Mouse (Mus musculus): Measurements from ENCODE around the gene Vasp.

The Vasp gene

DNA sequence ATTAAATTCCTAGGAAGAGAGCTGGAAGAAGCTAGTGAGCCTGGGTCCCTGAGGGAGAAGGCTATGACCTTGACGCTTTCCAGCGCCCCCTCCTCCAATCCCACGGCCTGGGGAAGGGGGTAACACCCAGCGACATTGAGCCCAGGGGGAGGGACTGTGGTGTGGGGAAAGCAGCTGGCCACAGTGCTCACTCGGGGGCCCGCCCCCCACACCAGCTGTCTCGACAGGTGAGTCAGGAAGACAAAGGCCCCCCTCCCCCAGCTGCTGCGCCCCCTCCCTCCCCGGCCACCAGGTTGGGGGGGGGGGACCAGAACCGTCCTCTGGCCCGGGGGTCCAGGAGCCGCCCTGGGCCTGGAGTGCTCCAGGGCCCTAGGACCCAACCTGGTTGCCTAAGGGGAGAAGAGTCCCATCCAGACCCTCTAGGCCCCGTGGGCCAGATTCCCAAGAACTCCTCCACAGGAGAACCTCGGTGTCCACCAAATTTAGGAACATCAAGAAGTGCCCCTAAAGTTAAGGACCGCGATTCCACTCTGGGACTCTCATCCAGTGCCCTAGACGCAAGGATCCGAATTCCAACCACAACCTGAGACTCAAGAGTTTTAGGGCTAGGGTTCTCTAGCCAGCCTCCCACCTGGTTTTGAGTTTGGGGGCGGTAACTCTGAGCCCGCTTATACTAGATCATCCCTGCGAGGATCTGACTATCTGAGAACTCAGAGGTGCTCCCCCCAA, 944 bp downstream of the Vasp start:
- DNase-seq (ENCODE audit: low spot score in 2 of 2) = no peak

DNA sequence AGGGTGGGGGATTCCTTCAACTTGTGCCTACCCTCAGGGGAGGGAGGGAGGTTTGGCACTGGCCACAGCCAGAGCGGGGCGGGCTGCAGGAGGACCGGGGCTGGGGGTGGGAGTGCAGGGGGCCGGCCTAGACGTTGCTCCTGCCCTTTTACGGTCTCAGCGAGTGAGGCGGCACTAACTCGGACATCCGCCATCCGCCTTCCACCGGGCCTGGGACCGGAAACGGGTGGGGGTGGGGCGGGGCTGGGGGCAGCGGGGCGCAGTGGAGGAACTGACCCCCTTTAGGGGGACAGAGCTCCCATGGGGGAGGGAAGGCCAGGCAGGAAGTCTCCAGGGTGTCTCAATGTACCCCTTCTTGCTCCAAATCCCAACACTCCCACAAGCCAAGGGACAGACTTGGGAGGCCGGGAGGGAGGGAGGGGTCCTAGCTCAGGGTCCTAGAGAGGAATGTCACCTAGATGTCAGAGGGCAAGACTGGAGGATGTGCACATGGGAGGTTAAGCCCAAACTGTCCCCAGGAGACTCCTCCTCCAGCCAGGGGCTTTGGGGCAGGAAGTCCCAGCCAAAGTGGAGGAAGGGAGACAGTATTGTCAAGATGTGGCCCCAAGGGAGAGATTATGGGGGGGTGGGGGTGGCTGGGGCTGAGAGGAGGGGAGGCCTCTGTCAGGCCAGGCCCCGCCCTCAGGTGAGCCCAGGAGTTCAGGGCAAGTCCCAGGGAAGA, 1.7 kb downstream of the Vasp start:
- DNase-seq (ENCODE audit: low spot score in 2 of 2) = no peak

DNA sequence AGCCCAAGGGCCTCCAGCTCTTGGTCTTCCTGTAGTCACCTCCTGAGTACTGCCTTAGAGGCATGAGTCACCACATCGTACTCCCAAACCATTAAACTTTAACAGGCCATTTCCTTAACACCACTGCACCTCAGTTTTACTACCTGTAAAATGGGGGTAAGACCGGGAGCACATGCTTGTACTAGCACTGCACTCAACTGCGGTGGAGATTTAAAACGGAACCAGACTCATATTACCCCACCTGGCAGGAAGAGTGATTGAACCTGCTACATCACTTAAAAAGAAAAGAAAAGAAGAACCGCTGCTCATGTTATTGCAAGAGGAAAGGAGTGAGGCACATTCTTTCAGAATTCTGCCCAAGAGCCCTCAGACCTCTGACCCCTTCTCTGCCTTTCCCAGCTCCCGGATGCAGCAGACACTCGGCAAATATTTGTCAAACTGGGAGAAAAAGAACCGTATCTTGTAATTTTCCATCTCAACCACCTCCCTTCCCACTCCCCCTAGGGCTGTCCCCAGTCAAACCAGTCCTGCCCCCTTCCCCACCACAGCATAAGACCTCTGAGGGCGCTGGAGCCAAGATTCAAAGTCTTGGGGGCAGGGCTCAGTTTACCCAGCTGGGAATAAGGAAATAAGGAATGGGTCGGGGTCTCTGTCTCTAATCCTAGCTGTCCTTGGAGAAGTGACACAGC, 2.5 kb downstream of the Vasp start:
- no peak for DNase-seq (ENCODE audit: low spot score in 2 of 2)

DNA sequence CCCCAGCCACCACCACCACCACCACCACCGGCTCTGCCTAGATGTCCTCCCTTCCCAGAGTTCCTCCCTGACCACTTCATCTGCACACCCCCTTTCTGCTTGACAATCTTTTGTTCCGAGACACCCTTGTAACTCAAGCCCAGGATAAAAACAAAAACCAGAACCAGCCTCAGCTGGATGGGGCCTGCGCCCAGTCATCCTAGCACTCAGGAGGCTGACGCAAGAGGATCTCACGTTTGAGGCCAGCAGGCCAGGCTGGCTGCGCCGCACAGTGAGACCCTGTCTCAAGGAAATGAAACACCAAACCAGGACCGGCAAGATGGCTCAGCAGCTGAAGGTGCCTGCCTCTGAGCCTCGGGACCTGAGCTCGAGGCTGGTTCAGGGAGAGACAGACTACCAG, 4.6 kb downstream of the Vasp start:
- no peak for DNase-seq (ENCODE audit: low spot score in 2 of 2)

DNA sequence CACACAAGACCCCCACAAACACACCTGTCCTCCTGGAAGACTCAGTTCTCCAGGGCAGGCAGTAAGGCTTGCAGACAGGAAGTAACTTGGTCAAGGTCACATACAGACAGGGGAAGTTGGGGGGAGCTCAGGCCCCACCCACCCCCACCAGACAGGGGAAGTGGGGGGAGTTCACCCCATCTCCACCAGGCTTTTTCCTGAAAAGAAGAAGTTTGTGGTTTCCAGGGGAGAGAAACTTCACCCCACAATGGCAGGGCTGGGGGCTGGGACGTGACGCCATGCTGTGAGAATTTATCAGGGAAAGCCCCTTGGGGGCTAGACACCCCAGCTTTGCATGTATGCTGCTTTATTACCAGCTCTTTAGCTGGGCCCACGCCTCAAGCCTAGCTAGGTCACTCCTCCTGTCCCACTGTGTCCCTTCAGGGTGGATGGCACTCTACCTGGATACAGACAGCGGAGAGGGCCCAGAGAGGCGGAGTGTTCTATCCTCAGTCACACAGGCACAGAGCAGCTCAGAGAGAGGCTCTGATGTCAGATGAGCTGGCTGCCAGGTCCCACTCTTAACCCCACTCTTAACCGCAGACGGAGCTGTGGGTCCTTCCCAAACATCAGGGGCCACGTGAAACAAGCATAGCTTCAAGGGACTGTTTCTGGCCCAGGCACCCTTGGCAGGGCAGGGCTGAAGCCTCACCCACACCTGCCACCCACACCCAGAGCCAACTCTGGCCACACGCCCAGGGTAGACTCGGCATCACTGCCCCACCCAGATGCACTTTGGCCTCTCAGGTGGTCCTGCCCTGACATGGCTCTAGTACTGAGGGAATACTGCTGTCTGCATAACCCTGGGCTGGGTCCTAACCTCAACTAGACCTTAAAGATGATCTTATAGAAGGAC, 5.4 kb downstream of the Vasp start:
- no peak for DNase-seq (ENCODE audit: low spot score in 2 of 2)

DNA sequence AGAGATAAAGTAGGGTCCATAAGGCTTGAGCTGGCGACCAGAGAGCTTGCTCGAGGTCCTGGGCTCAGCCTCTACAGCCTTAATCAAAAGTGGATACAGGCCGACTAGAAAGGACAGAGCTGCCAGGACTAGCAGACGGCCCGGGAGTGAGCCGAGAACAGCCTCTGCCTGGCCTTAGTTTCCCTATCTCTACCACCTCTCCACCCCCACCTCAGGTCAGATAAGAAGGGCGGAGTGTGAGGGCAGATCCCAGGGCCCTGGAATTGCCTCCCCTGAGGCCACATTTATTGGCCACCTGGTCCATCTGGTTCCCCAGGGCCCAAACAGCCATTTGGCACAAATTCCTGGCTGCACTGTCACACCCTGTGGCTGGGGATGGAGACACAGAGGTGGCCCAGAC, 6.5 kb downstream of the Vasp start:
- DNase-seq (ENCODE audit: low spot score in 2 of 2) = no peak

DNA sequence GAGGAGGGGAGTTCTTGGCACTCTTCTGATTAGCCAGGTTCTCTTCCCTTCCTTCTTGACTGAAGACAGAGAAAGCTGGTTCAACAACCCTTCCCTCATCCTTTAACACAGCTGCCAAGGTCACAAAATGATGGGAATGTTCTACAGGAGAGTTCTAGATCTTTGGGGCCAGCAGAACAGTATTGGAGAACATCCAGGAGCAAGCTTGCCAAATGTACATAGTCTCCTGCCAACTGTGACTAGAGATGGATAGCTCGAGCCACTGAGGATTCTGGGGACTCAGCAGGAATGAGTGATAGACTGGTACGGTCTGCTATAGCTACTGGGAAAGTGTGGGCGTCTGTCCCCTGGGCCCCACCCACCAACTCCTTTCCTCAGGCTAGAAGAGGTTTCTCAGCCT, 13.3 kb downstream of the Vasp start:
- no peak for DNase-seq (ENCODE audit: low spot score in 2 of 2)

DNA sequence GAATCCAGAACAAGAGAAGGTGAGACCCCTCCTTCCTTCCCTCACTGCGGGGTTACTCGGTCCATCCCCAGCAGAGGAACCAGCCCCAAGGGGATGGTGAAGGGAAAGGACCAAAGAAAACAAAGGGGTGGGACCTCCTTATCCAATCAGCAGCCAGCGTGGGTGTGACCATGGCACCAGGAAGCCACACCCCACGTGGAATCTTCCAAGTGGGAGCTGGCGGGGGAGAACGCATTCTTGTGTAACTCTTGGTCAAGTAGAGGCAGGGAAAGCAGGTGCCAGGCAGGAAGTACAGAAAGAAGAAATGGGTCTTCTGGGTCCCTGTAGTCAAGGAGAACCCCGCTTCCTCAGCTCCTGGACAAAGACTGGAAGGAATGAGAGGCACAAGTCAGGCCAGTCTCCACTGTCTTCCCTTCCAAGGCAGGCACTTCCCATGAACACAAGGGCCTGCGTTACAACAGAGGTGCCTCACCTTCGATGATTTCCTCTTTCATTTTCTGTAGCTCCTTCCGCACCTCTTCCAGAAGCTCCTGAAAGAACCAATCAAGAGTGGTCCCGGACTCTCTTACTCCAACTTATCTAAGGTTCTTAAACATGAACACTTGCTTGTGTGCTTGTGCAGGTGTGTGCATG, 14.1 kb downstream of the Vasp start:
- peak; percentile 46 to 51 for DNase-seq (ENCODE audit: low spot score in 2 of 2)

DNA sequence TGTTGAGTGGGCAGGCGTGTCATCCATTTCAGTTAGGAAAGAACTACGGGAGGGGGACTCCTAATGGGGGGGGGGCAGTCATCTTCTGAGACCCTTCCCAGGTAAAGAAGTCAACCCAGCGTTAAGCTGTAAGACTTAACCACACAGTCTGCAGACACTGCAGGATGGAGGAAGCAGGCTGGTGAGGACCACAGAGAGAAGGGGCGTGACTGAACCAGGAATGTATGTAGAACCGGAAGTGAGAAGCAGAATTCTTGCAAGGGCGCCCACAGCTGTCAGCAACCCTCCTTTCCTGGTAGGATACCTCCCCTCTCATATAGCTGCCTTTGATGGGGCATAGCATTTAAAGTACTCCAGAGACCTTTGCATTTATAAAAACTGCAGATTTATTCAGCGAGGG, 15.1 kb downstream of the Vasp start:
- DNase-seq (ENCODE audit: low spot score in 2 of 2) = no peak

DNA sequence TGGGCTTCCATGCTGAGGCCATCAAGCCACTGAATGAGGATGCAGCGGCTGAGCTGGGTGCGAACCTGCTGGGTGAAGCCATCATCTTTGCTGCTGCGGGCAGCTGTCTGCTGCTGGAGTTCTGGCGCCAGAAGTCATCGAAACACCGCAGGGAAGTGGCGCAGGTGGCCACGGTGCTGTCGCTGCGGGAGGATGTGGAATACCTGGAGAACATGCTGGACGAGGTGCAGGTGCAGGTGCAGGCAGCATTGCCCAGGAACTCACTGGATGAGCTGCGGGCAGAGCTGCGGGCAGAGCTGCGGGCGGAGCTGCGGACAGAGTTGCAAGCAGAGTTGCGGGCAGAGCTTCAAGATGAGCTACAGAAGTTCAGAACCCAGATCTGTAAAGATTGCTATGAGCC, 16.2 kb downstream of the Vasp start:
- DNase-seq (ENCODE audit: low spot score in 2 of 2) = no peak

DNA sequence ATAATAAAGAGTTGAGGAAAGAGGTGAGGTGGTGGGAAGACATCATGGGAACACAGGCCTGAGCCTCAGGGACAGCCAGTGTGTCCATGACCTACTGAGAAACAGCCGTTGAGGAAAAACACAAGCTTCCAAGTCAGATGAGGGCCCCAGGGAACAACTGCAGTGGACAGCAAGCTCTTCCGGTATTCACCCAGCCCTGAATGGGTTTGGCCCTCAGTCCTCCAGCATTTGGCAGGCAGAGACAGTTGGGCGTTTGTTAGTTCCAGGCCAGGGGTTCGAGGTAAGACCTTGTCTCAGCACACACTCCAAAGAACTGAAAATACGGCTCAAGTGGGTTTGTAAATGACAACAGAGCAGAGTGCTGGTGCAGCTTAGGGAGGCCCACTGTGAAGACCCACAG, 18.2 kb downstream of the Vasp start:
- no peak for DNase-seq (ENCODE audit: low spot score in 2 of 2)

DNA sequence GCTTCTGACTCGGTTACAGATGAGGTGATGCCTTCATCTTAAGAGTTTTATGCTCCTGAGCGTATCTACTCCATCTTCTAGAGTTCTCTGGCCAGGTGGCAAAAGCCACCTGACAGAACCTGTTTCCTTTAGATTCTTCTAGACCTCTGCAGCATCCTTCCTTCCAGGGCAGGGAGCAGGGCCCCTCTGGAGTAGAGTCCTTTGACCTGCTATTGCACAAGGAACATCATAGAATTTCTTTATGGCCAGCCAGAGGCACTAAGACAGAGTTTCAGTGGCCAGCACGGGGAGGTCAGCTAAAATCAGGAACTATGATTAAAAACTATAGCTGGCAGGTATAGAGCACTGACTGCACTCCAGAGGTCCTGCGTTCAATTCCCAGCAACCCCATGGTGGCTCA, 19.5 kb downstream of the Vasp start:
- no peak for DNase-seq (ENCODE audit: low spot score in 2 of 2)

DNA sequence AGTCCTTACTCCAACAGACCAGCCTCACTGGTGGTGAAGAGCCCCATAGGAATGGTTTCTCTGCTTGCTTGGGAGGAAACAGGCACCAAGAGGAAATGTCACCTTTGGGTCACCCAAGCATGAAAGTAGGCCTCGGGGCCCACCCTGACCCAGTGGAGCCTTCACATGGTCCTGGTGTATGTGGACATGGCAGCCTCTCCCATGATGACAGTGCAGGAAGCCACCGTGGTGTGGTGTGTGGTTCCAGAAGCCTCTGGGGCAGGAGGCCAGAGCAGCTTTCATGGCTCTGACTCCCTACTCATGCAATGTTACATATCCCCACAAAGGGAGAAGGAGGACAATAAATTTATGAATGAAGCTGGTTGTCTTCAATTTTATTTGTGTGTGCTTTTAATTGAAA, 24.1 kb downstream of the Vasp start:
- no peak for DNase-seq (ENCODE audit: low spot score in 2 of 2)

DNA sequence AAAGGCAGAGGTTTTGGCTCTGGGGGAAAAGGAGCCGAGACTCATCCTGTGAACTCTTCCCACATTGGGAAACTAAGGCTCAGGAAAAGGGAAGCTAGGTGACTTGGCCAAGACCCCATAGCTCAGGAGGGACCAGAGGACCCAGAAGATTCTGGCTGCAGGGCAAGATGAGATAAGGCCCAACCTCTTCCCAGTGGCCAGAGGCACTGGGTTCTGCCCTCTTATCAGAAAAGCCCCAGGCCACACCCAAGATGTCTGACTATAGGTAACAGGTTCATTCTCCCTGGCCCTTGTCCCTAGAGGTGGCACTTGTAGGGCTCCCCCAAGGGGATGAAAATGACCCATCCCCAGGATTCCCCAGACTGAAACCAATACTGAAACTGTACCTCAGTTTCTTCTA, 24.8 kb downstream of the Vasp start:
- no peak for DNase-seq (ENCODE audit: low spot score in 2 of 2)

DNA sequence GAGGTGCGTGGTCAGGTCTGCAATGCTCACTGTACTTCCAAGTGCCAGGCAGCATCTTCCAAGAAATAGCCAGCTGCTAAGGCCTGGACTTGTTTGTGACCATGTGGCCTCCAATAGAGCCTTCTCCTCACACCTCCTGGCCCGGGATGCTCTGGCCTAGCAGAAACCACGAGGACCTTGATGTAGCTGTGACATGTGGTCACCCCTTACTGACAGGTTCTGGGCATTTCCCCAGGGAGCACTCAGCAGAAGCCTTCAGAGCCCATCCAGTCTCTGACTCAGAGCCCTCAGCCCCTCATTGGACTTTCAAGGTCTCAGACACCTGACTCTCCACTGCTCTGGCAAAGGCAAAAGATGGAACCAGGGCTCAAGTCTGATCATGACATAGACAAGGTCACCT, 26.5 kb downstream of the Vasp start:
- DNase-seq (ENCODE audit: low spot score in 2 of 2) = no peak

DNA sequence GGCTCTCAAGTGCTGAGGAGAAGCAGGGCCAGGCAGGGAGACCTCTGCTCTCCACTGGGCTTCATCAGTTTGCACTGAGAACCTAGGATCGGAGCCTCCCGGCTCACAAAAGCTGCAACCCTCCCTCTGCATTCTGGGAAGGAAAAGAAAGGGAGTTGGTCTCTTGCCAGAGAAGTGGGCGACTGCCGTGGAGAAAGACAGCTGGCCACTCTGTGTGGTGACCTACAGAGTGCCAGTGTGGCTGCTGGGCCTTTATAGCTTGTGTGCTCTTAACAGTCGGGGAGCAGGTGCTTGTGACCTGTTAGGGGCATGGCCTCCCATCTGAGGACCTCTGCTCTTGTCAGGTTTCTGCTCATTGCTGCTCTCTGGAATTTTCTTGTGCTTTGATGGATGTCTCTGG, 27.8 kb downstream of the Vasp start:
- DNase-seq (ENCODE audit: low spot score in 2 of 2) = no peak

DNA sequence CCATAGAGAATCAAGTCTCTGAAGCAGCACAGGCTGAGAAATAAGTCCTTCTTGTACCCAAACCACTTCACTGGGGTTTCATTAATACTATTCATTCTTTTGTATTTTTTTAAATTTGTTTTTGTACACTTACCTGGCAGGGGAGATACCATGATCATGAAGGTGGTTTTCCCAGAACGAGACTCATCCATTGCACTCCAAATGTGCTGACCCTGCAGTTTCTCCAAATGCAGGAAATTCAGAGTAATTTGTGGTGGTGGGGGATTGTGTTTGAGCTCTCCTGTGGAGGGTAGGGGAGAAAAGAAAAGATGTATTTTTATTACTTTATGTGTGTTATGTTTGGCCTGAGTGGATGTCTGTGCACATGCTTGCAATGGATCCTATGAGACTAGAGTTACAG, 29.6 kb downstream of the Vasp start:
- DNase-seq (ENCODE audit: low spot score in 2 of 2) = no peak

DNA sequence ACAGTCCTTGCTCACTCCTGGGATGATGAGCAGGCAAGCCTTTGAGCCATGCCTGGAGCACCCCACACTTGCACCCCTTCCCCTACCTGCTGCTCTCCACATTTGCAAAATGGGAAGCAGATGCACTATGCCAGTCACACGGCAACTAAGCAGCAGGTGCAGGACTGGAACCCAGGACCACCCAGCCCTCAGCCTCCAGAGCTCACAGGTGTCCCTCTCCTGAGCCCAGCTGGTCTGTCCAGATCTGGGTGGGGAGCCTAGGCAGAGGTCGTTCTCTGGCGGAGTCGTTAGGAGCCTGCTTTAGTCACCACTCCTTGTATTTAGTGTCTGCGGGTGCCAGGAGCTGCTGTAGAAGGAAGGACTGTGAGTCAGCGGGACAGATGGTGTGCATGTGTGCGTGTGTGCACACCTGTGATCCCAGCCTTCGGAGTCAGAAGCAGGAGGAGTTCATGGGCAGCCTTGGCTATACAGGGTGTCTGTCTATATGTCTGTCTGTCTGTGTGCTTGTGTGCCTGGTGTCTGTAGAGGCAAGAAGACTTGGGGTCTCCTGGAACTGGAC, 30.6 kb downstream of the Vasp start:
- no peak for DNase-seq (ENCODE audit: low spot score in 2 of 2)

DNA sequence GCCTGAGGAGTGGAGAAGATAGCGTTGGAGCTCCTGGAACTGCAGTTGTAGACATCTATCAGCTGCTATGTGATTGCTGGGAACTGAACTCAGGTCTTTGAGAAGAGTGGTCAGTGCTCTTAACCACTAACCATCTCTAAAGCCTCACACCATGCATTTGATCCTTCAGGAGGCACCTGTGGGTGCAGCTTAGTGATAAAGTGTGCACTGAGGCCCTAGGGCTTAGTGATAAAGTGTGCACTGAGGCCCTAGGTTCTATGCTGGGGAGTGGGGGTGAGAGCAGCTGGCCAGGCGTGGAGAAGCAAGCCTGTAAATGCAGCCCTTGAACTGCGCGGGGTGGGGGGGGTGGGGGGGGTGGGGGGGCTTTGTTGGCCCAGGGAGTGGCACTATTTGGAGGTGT, 31.6 kb downstream of the Vasp start:
- DNase-seq (ENCODE audit: low spot score in 2 of 2) = no peak

DNA sequence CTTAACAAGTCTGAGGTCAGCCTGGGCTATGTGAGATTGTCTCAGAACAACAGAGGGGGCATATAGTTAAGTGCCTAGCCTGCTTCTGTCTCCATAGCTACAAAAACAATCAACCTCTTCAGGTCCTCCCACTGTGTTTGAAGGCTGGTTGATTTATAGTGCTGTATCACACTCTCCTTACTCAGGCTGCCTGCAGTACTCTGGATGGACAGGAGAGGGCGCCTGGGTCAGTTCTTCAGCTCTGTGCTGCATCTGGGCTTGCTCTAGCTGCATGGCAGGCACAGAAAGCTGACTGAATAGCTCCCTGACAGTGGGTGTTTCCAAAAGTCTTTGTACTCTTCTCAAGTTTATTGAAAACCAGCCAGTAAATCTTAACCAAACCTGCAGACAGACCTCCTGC, 32.2 kb downstream of the Vasp start:
- DNase-seq (ENCODE audit: low spot score in 2 of 2) = peak; percentile 82 to 94

DNA sequence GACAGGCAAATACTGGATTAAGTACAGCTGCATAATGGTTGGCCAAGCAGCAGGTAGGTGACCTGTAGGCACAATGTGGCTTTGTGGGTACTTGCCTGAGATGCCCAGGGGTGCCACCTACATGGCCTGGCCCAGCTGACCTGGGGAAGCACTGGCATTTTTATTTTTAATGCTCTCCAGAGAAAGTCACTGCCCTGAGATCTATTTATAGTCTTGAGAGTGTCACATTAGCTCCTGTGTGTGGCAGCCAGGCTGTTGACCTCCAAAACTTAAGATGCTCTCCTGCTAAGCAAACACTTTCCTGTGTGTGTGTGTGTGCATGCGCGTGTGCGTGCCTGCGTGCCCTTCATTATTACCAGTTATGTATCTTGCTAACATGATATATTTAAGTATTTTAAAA, 33.3 kb downstream of the Vasp start:
- no peak for DNase-seq (ENCODE audit: low spot score in 2 of 2)
